Mouse (Mus musculus) layer of hippocampus, adult 8-10 months (tissue): ENCODE measurements around the gene Gm42417. TPM values are rescaled to one million over a fixed set of nuclear protein-coding genes. Genes with fewer than 3 reads are reported as not detected.

Experiments
- microRNA-seq, 2 experiments: library from miRNA; unstranded; fragments of <30 nt; microRNA quantifications; one replicate each; pipeline ENCODE4 v1.2.0; 2022
- total RNA-seq, 4 experiments: library from RNA; stranded (reverse); gene quantifications; 2 replicates each; pipeline ENCODE4 v1.2.4; 2022

Gene Gm42417
- total RNA-seq, 4 experiments from 2014 or later = 0.38 TPM; not detected in 3

Small RNA genes within 50 kb of the gene (microRNA-seq; reads per million reads assigned to microRNA genes)
- gene Gm47280 = 0 reads per million in 2 experiments

Other genes starting within 250 kb of the Gm42417 start
- gene Arid5a, start 231.7 kb downstream of the Gm42417 start, total RNA-seq = 10 to 100 TPM; 18.1 to 22.0 (median 18.8) TPM
- gene Kansl3, start 170.2 kb downstream of the Gm42417 start, total RNA-seq = 10 to 100 TPM; 60.0 to 93.5 (median 78.2) TPM
- gene Fer1l5, start 167.1 kb downstream of the Gm42417 start, total RNA-seq = not detected
- gene Lman2l, start 94.2 kb downstream of the Gm42417 start, total RNA-seq = 10 to 100 TPM; 56.0 to 81.9 (median 69.0) TPM
- gene Cnnm4, start 67.8 kb downstream of the Gm42417 start, total RNA-seq = 10 to 100 TPM; 14.8 to 17.9 (median 16.2) TPM
- 10 to 100 TPM; 33.3 to 47.2 (median 35.7) TPM for gene Cnnm3, start 27.6 kb downstream of the Gm42417 start, total RNA-seq
- 1 to 10 TPM; 3.7 to 7.7 (median 5.0) TPM for gene Ankrd23, start 2.5 kb downstream of the Gm42417 start, total RNA-seq
- gene Ankrd39, start 8.0 kb upstream of the Gm42417 start, total RNA-seq = 10 to 100 TPM; 10.3 to 18.2 (median 13.2) TPM
- 10 to 100 TPM; 13.8 to 18.3 (median 15.1) TPM for gene Sema4c, start 18.9 kb upstream of the Gm42417 start, total RNA-seq
- gene Fam178b, start 143.8 kb upstream of the Gm42417 start, total RNA-seq = under 1 TPM in 1 of 4 experiments, not detected in 3; 0.55 TPM
- gene Cox5b, start 152.0 kb upstream of the Gm42417 start, total RNA-seq = 100 to 1,000 TPM; 439 to 655 (median 576) TPM
- gene 4933424G06Rik, start 170.7 kb upstream of the Gm42417 start, total RNA-seq = under 1 TPM in 1 of 4 experiments, not detected in 3; 0.56 TPM
- gene Actr1b, start 175.0 kb upstream of the Gm42417 start, total RNA-seq = 100 to 1,000 TPM; 246 to 261 (median 255) TPM
- 1 to 10 TPM; 3.2 to 4.3 (median 3.7) TPM for gene Zap70, start 222.4 kb upstream of the Gm42417 start, total RNA-seq